Mouse (Mus musculus): Measurements from ENCODE around the gene Ppp1r12b.

Ppp1r12b gene

DNA sequence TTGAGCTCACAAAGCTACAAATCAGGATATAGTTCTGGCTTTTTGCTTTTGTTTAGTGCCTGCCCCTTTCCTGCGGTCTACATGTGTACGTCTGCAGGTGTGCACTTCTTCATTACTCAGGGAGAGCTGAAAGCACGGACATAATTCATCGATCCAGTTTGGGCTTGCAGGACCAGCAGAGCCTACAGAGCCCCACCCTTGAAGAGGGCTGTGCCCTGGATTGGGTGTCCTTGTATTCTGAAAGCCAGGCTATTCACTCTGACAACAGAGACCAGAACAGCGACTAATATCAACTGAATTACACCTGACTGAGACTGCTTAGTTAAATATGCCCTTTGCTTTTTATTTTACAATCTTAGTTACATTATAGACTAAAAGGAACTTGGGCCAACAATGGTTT, 222.1 kb downstream of the Ppp1r12b start:
- DNase-seq (ENCODE audit: extremely low read depth, low read depth, low spot score), result no peak

DNA sequence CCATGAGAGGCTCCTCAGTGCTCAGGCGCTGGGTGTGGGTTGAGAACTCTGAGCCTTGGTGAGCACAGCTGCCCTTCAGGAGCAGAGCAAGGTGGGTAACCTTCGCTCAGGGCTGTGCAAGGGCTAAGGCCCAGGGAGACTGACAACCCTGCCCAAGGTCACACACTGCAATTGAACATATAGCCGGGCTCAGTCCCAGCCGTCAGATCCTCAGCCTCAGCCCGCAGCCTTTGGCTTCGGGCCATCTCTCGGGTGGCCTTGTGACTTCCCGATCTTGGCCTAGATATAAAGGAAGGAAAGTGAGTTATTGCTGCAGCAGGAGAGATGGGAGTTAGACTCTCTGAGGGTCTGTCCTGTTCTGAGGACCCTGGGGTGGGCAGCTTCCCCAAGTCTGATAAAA, 228.5 kb downstream of the Ppp1r12b start:
- no peak for DNase-seq (ENCODE audit: extremely low read depth, low read depth, low spot score)

DNA sequence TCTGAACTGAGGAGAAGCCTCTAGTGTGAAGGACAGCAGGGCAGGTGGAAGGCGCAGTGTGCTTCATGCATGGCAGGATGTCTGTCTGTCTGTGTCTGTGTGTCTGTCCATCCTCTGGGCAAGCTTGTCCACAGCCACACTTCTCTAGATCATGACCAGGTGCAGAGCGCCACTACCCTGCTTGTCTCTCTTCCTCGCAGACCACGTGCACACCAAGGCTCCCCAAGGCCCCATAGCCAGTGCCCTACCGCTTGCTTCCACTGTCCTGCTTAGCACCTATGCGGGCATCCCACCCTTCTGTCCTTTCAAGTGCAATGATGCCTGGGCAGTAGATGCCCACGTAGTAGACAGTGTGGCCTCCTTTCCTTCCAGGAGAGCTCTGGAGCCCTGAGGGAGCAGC, 229.3 kb downstream of the Ppp1r12b start:
- no peak for DNase-seq (ENCODE audit: extremely low read depth, low read depth, low spot score)

DNA sequence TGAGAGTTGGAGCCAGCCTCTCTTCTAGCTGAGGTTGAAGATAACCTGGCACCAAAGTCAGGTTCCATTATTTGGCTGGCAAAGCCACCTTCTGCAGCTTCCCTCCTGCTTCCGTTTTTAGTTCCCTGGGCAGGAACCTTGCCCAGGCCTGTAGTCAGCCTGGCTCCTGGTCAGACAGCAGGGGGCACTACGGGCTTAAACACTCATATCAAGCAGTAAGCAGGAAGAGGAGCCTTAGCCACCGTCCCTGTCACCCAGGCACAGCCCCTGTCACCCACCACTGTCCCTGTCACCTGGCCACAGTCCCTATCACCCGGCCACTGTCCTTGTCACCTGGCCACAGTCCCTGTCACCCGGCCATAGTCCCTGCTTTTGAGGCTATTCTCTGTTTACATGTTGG, 230.5 kb downstream of the Ppp1r12b start:
- no peak for DNase-seq (ENCODE audit: extremely low read depth, low read depth, low spot score)

DNA sequence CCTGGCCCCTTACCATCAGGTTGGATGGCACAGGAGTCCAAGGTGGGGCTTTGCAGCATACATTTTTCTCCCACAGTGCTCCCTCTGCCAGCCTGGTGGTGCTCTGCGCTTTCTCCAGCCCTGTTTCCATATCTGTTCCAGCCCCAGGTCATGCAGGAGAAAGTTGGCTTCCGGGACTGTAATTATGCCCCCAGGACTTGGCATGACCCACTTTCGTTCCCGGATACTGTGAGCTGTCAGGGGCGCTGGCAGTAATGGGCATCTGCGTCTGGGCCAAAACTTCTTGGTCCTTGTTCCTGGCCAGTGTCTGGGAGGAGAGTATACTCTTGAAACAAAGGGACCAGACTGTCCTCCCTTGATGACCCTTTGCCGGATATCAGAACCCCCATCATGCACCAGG, 232.9 kb downstream of the Ppp1r12b start:
- no peak for DNase-seq (ENCODE audit: extremely low read depth, low read depth, low spot score)

DNA sequence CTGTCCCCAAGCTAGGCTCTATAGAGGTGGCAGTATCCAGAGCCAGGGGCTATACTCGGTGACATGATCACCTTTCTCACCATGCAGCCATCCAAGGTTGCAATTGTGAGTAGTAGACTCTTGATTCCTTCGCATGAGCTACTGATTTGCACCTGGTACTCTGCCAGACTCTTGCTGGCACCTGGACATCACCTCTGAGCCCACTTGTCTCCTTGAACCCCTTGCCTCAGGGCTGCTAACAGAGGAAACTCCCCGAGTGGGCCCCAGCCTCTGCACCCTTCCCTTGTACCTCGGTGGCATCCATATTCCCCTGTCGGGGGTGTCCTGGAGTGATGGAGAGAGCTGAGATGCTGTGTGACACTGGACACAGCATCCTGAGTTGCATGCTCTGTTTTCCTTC, 234.3 kb downstream of the Ppp1r12b start:
- no peak for DNase-seq (ENCODE audit: extremely low read depth, low read depth, low spot score)

DNA sequence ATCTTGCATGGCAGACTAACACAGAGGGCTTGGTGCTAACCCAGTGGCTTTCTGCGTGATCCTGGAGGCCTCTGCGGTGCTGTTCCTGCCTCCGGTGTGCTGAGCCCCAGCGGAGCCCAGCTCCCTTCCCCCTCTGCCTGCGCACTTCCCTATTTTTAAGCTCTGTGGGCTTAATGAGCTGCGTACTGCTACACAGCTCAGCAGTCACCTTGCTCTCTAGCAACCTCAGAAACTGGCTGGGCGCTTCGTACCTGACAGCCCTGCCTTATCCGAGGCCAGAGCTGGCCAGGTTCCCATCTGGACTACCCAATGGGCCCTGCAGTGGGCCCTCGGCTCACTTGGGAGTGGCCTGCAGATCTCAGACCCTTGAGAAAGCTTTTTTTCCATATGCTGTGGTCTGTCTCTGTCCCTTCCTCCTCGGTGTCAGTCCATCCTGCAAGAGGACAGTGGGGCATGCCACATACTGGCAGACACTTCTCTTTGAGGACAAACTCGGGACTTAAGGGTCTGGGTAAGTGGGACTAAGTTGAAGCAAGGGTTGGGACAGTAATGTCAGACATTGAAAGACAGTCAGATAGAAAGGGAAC, 235.9 kb downstream of the Ppp1r12b start:
- no peak for DNase-seq (ENCODE audit: extremely low read depth, low read depth, low spot score)

DNA sequence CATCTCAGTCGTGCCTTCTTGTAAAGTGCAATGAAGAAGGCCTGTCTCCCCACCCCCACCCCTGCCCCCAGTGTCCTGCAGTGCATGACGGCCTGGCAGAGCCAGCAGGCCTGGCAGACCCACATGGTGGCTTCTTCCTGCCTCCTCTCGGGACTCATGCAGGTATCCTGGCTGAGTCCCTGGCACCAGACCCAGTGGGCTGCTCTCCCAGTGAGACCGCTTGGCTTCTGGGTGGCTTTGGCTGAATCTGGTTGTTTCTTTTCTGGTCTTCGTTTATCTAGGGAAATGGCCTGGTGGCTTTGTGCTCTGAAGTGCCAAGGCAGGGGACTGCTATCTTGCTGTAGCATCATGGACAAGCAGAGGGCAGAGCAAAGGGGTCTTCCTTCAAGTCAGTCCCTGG, 240.7 kb downstream of the Ppp1r12b start:
- DNase-seq (ENCODE audit: extremely low read depth, low read depth, low spot score), result no peak

DNA sequence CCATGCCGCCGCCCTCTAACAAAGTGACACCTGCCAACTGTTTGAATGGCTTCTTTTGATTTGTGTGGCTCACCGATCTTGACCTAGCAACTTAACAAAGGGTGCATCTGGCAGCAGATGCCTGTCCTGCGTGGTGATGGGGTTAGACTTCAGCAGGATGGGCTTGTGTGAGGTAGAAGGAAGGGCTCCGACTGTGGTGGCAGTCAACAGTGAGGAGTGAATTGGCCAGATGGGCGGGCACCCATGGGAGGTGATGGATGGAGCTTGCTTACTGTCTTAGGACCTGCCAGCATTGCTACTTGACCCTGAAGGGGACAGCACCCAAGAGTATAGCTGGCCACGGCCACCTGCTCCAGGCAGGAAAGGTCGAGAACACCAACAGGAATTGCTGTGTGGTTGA, 241.6 kb downstream of the Ppp1r12b start:
- DNase-seq (ENCODE audit: extremely low read depth, low read depth, low spot score), result no peak

DNA sequence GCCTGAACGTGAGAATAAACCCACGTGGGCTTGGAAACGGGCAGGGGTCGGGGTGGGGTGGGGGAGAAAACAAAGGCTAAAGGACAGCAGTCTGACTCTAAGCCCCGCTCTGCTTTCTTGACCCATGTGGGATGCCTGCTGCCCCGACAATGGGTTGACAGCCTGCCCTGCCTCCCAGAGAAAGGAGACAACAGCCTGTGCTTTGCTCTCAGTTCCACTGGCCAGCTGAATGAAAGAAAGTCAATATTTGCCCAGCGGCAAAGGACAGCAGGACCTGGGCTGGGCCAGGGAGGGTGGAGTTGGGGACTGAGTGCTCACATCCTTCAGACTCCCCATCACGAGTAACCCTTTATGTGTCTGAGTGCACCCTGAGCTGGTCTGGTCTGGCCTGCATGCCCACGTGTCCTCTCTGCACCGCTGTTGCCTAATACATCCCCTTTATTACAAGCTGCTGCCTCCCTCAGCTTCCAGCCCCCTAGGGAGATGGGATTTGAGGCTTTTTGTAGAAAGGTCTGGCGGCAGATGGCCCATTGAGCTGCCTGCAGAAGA, 242.2 kb downstream of the Ppp1r12b start:
- DNase-seq (ENCODE audit: extremely low read depth, low read depth, low spot score), result no peak

DNA sequence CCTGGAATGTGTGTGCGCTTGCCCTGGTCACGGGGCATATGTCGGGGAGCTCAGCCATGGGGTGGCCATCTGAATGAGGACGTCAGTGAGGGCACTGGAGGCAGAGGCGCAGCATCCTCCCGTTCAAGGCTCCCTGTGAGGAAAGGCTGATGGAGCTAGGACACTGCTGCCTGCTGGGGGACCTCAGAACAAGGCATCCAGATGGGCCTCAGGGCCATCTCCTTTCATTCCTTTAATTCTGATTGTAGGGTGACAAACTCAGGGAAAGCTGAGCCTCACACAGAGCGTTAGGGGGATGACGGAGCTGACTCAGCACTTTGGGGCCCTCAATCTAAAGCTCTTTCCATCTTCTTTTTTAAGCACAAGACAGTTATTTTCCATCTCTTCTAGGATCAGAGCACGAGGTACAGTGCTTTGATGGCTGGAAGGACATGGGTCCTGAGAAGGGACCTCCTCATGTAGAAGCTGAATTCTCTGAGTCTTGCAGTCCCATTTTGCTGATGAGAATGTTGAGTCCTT, 242.9 kb downstream of the Ppp1r12b start:
- DNase-seq (ENCODE audit: extremely low read depth, low read depth, low spot score), result no peak

DNA sequence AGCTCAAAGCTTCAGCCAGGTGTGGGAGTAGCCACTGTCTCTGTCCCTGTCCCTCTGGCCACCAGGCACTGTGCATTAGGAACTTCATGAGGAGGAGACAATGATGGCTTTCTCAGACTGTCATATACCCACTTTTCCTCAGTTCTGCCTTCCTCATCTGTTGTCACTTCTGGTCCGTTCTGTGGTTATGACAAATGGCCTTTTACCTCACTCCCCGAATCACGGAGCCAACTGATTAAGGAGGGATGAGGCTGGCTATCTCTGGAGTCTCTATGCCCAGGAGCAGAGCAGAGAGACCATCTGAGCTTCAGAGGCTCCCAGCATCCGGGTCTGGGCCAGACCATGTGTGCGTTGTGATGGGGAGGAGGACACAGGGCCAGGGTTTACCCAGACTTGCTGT, 244.1 kb downstream of the Ppp1r12b start:
- no peak for DNase-seq (ENCODE audit: extremely low read depth, low read depth, low spot score)

DNA sequence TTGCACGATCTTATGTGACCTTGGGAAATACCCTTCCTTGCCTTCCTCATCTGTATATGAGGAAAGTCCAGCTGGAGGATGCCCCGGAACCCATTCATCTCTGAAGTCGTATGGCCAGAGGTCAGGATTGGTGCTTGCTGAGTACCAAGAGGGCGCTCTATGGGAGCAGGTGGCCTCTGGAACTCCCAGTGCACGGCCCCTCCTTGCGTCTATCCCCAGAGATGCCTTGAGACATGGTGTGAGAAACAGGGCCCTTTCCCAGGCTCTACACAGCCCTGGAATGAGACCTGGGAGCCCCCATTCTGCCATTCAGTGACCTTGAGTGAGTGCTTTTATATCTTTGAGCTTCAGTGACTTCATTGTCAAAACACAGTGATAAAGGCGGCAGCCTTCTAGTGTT, 244.7 kb downstream of the Ppp1r12b start:
- no peak for DNase-seq (ENCODE audit: extremely low read depth, low read depth, low spot score)

DNA sequence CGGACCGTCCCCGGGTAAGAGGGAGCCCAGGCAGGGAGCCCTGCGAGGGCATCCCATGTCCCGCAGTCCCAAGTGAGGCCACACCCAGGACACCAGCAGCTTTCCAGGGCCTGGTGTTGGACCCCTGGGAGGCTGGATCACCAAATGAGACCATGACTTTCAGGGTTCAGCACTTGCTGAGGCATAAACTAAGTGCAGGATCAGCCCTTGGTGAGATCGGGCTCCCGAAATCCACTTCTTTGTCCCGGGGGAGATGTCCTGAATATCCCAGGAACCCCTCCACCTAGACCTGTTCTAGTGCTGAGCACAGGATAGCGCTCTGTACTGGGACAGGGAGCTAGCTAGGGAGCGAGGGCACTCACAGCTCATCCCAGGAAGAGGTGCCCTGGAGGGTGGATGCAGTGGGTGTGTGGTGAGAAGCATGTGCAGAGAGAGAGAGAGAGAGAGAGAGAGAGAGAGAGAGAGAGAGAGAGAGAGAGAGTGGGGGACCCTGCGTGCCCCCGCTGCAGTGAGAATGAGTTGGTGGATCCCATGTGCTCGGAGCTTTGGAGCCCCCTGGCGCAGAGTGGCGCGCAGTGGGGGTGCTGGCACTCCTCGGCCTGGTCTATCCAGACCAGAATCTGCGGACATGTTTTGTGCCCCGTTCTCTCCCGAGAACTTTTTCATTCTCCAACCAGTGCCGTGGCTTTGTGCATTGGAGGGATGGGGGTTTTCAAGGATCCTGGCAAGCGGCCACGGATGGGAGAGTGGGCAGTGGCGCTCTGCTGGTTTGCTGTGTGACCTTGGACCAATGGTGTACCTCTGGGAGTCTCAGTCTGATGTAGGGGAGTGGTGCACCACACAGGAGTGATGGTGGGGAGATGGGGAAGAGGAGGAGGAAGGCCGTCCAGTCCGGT, 246.1 kb downstream of the Ppp1r12b start:
- no peak for DNase-seq (ENCODE audit: extremely low read depth, low read depth, low spot score)

DNA sequence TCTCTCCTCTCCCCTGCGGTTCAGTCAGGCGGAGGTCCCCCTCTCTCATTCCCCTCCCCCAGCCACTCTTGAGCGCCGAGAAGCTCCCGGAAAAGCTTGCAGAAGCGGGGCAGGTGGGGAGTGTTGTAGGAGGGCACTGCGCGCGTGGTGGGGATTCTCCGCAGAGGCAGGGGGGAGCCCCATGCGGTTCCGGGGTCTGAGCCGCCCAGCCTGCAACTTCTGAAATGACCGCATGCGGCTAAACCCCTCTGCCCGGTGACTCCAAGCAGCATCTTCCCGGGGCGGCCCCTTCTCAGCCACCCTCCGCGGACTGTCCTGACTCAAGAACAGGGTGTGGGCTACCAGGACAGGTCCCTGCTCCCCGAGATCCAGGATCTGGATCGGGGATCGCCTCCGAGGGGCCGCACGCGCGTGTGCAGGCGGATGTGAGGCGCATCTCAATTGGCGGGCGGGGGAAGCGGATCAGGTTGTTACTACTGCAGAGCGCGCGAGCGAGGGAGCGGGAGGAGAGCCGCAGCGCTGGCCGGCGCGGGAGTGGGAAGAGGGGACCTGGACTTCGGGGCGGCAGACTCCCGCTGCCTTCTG, 246.8 kb downstream of the Ppp1r12b start:
- no peak for DNase-seq (ENCODE audit: extremely low read depth, low read depth, low spot score)

DNA sequence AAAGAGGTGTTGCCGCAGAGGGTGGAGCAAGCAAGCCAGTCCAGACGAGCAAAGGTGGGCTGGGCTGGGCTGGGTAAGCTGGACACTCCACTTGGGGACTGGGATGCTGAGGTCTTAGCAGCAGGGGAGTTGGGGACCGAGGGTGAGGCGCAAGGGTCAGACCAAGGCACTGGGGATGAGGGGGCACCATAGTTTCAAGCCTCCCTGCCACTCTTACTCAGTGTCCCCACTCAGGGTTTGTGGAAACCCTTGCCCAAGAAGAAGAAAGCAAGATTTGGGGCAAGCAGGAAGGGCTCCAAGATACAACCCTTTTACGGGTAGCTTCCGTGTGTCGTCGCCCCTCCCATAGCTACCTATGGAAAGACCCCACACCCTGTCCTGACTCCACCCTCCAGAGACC, 247.5 kb downstream of the Ppp1r12b start:
- no peak for DNase-seq (ENCODE audit: extremely low read depth, low read depth, low spot score)

DNA sequence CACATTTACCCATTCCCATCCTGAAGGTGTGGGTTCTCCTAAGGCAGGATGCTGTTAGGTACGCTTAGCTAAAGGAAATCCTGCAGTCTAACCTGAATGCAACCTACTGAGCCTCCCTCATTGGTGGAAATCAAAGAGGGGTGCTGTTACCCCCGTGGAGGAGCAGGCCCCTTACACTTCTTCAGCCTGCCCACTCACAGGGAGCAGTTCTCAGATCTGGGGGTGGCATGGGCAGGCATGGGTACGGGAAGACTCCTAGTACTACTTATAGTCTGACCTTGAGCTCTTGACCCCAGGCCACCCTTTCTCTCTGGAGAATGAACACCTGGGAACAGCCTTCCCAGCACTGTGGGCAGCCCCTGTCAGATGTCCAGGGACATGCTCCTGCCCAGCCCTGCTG, 248.2 kb downstream of the Ppp1r12b start:
- no peak for DNase-seq (ENCODE audit: extremely low read depth, low read depth, low spot score)

DNA sequence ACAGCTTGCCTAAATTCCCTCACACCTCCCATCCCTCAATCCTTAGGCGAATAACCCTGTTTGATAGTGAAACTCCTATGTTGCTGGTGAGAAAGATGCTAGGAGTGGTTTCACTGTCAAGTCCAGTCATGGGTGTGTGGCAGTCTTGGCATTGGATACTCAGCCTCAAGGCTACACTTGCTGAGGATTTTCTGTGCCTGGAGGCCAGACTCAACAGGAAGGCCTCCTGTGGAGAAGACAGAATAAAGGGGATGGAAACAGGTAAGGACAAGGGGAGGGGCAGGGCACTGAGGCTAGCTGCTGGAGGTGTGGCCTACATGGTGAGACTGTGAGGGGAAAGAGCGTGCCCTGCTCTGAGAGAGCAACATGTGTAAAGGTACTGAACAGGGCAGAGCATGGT, 249.2 kb downstream of the Ppp1r12b start:
- DNase-seq (ENCODE audit: extremely low read depth, low read depth, low spot score), result no peak
